Mouse (Mus musculus) testis, adult 2 months (tissue): Measurements from ENCODE around the gene Senp7. TPM values are rescaled to one million over a fixed set of nuclear protein-coding genes. Genes with fewer than 3 reads are reported as not detected.
"Not testable (repeated sequence)": the region's sequence is repeated elsewhere in the genome, so short reads cannot be mapped to it uniquely, and the experiment has no call there.

Experiments used
- H3K27ac ChIP-seq: fragments of 200-500 bp; 2 replicates; pipeline ENCODE4 v1.5.1; 2012; ENCODE audit warnings: low read depth, low read length; ENCODE audit not compliant: control insufficient read depth, insufficient read depth
- H3K27me3 ChIP-seq: fragments of 200-500 bp; 2 replicates; pipeline ENCODE4 v1.6.1; 2012; ENCODE audit warnings: mild to moderate bottlenecking, low read length, moderate library complexity; ENCODE audit not compliant: control insufficient read depth, insufficient read depth
- H3K36me3 ChIP-seq: fragments of 200-500 bp; 2 replicates; pipeline ENCODE4 v1.6.1; 2012; ENCODE audit warnings: mild to moderate bottlenecking, low read length; ENCODE audit not compliant: control insufficient read depth, insufficient read depth
- H3K4me1 ChIP-seq: fragments of 200-500 bp; 2 replicates; pipeline ENCODE4 v1.6.1; 2012; ENCODE audit warnings: low read length; ENCODE audit not compliant: control insufficient read depth, insufficient read depth
- H3K4me3 ChIP-seq: fragments of 200-500 bp; 2 replicates; pipeline ENCODE4 v1.5.1; 2012; ENCODE audit warnings: low read depth, mild to moderate bottlenecking, low read length, moderate library complexity, mixed read lengths; ENCODE audit not compliant: control insufficient read depth
- CTCF ChIP-seq: fragments of 200-500 bp; IDR thresholded peaks from 2 replicates; pipeline ENCODE4 v1.5.1; 2012; ENCODE audit warnings: low read depth, mild to moderate bottlenecking, inconsistent platforms, low read length, moderate library complexity; ENCODE audit not compliant: control insufficient read depth, insufficient read depth, insufficient replicate concordance
- POLR2A ChIP-seq: fragments of 200-500 bp; IDR thresholded peaks from 2 replicates; pipeline ENCODE4 v1.6.1; 2012; ENCODE audit warnings: low read depth, mild to moderate bottlenecking, inconsistent platforms, low read length, moderate library complexity; ENCODE audit not compliant: control insufficient read depth
- polyA plus RNA-seq: library from polyadenylated mRNA; depleted of rRNA; stranded (reverse); fragments of >200 nt; gene quantifications from 2 replicates; pipeline ENCODE4 v1.2.3, GENCODE M21; 2012

The Senp7 gene
- polyA plus RNA-seq, 1 experiment: 2.7 TPM

DNA sequence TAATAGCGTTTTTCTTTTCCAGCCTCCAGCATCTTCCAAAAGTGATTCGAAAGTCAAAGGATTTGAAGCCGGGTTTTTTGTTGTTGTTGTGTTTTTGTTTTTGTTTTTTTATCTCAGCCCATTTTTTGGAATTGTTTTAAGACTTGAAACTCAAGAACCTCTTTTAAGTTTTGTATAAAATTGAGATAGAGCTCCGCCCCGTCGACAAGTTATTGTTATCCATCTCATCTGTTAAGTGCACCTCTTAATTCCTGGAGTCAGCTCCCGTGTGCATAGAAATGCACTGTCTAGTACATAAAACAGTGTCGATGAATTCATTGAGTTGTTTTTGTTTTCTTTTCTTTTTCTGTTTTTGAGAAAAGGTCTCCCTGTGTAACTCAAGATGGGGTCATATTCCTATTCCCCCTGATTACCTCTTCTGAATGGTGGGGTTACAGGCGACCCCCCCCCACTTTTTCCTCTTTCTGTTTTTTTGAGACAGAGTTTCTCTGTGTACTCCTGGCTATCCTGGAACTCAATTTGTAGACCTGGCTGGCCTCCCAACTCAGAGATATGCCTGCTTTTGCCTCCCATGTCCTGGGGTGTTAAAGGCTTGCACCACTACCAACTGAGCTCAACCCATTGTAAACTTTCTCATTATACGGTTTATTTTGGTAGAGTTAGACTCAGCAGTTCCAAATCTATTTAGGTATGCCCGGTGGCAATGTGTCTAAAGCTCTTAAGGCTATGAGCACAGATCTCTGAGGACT is 28.2 kb downstream of the Senp7 start:
- H3K27me3 ChIP-seq: no peaks in the 10 kb centered on the region
- no peak for TF ChIP-seq POLR2A
- TF ChIP-seq CTCF: no peak
- peak overlapping the region; percentile 97 for H3K4me3 ChIP-seq
- no peak overlapping the region; the same call in 1 of the 2 replicates for H3K27ac ChIP-seq
- H3K4me1 ChIP-seq: peaks cover 10% of the 10 kb centered on the region
- no peaks in the 10 kb centered on the region for H3K36me3 ChIP-seq

DNA sequence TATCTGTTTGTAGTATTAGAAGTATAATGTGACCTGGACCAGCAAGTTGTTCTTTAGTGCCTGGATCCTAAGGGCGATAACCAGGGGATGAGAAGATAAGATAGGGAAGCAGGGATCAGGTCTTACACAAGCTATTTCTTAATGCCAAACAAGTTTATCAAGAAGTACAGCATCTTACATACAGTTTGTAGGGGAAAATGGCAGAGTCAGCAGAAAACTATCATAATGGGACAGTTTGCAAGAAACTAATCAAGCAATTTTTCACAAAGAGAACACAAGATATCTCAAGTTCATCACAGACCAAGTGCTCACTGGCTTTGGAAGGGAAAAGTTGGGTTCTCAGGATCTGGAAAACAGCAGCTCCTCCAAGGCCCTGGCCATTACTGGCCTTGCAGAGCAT is 31.3 kb downstream of the Senp7 start:
- no peak overlapping the region for H3K4me3 ChIP-seq
- H3K4me1 ChIP-seq: peaks cover 5% of the 10 kb centered on the region
- H3K36me3 ChIP-seq: no peaks in the 10 kb centered on the region
- no peak overlapping the region for H3K27ac ChIP-seq
- no peak for TF ChIP-seq POLR2A
- H3K27me3 ChIP-seq: no peaks in the 10 kb centered on the region

DNA sequence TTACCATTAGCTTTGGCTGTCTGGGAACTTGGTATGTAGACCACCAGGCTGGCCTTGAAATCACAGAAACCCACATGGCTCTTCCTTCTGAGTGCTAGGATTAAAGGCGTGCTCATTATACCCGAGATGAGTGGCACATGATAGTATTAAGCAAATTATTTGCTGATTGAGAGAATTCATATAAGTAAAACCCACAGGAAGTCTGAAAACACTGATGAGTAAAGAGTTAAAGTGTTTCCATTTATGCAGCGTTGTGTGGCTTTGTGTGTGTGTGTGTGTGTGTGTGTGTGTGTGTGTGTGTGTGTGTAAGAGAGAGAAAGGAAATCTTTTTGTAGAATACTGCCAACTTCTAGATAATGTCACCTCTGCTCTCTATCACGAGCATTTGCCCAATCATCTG is 33.6 kb downstream of the Senp7 start:
- no peaks in the 10 kb centered on the region for H3K4me1 ChIP-seq
- no peak for TF ChIP-seq CTCF
- no peak for TF ChIP-seq POLR2A
- no peaks in the 10 kb centered on the region for H3K36me3 ChIP-seq
- no peak overlapping the region for H3K27ac ChIP-seq
- no peaks in the 10 kb centered on the region for H3K27me3 ChIP-seq
- H3K4me3 ChIP-seq: no peak overlapping the region

DNA sequence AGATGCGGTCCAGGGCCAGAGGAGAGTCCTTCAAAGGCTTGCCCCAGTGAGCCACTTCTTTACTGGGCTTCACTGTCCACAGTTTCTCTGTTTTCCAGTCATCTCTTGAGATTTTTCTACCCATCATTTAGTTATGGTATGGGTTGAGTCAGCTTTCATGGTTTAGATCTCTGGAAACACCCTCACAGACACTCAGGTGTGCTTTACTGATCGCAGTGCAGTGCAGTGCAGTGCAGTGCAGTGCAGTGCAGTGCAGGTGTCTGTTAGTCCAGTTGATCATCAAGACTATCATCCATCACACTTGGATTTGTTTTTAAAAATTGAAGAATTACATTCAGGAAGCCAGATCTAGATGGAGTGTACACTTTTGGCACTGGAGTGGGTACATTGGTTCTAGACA is 38.2 kb downstream of the Senp7 start:
- no peaks in the 10 kb centered on the region for H3K36me3 ChIP-seq
- no peaks in the 10 kb centered on the region for H3K4me1 ChIP-seq
- H3K27me3 ChIP-seq: no peaks in the 10 kb centered on the region
- no peak overlapping the region for H3K27ac ChIP-seq
- no peak overlapping the region for H3K4me3 ChIP-seq
- TF ChIP-seq CTCF (no peak), POLR2A (no peak)

DNA sequence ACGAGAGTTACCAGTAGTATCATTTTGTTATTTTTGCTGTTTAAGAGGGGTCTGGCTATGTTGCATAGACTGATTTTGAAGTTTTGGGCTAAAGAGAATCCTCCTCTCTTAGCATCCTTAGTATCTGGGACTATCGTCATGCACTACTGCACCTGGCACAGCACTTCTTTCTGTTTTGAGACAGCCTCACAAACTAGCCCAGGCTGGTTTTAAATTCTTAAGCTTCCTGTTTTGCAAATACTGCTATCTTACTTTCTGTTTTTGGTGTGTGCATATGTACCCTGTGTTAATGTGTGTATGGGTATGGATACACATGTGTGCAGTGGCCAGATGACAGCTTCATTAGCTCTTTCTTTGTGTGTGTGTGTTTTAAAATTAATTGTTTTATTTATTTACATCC is 42.2 kb downstream of the Senp7 start:
- no peaks in the 10 kb centered on the region for H3K27me3 ChIP-seq
- no peaks in the 10 kb centered on the region for H3K36me3 ChIP-seq
- H3K4me1 ChIP-seq: no peaks in the 10 kb centered on the region
- no peak for TF ChIP-seq POLR2A
- no peak for TF ChIP-seq CTCF
- H3K4me3 ChIP-seq: no peak overlapping the region
- H3K27ac ChIP-seq: no peak overlapping the region

DNA sequence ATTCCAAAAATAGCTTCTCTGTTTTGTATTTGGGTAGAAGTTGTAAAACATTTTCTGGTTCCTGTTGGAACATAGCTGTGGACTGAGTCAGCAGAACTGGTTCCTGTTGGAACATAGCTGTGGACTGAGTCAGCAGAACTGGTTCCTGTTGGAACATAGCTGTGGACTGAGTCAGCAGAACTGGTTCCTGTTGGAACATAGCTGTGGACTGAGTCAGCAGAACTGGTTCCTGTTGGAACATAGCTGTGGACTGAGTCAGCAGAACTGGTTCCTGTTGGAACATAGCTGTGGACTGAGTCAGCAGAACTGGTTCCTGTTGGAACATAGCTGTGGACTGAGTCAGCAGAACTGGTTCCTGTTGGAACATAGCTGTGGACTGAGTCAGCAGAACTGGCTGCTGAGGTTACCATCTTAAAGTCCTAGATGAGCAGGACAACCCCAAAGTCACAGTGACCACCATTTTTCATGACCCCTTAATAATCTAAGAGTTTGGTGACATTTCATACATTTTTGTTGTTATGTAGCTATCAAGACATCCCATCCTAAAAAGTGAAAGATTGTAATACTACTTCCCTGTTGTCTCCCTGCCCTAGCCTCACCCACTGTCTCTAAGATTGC is 48.4 kb downstream of the Senp7 start:
- not testable (repeated sequence) for H3K27me3 ChIP-seq, H3K4me3 ChIP-seq, H3K36me3 ChIP-seq, H3K27ac ChIP-seq, H3K4me1 ChIP-seq

DNA sequence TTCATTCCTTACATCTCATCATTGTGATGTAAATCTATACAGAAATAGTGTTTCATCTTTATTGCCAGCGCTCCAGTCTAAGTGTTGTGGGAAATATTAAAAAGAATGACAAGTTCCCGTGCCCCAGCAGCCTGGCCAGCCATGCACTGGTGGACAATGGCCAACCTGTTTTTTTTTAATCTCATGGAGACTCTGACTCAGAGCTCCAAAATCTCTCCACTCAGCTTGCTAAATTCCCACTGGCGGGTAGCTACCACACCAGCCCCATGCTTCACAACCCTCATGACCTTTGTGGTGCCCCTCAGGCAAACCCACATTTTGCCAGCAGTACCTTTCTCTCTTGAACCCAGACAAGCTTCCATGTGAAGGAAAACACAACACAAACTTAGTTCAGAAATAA is 67.6 kb downstream of the Senp7 start:
- H3K27me3 ChIP-seq: no peaks in the 10 kb centered on the region
- H3K36me3 ChIP-seq: no peaks in the 10 kb centered on the region; the same call in 1 of the 2 replicates
- TF ChIP-seq CTCF (no peak), POLR2A (no peak)
- H3K4me1 ChIP-seq: no peaks in the 10 kb centered on the region
- no peak overlapping the region for H3K27ac ChIP-seq
- no peak overlapping the region for H3K4me3 ChIP-seq
